Mouse (Mus musculus): Measurements from ENCODE around the gene Dlg3.
A peak's percentile ranks its signal among the peaks of the same experiment; 100 is the strongest.

The Dlg3 gene

GRCm38 (mm10) chrX:100767181-100767884 is at the start of gene Dlg3:
TSS of gene Dlg3 (plus strand) at chrX:100767722.
- DNase-seq (ENCODE audit: low spot score in 2 of 2) = no peak

DNA sequence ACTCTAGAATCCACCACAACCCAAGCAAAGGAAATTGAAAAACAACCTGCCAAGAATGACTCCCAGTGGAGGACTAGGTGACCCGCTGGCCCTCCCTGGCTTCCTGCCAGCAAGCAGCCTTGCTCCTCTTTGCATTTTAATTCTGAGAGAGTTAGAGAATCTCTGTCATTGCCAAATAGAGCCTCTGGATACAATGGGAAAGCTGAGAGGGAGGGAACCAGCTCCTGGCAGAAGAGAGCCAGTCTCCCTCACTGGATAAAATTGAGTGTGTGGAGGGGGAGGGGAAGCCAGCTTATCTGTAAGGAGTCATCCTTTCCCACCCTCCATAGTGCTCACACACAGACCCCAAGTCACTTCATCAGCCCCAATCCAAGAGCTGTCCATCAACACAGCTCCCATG is 38.6 kb upstream of the Dlg3 start:
- DNase-seq (ENCODE audit: low spot score in 2 of 2) = peak in 1 of 2 experiments; percentile 13

DNA sequence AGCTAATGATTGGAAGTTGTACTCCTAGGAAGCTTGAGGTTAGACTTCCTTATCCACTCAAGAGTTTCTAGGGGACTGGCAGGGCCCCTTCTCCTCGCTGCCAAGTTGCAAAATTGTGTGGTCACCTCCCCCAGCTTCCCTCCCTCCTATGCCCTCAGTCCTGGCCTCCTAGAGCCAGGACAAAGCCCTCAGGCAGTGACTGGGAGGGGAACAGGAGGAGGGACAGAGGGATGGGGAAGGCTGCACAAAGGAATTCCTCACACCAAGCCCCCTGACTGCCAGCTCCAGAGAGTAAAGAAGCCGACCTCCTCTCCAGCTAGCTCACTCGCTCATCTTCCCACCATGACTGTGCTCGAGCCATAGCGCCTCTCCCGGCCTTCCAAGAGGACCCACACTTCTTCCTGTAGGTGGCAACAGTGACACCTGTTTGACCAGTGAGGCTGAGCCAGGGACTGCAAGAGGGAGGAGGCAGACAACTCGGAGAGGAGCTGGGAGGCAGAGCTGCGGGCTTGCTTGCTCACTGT is 37.8 kb upstream of the Dlg3 start, which contains the start of gene Gdpd2:
Gdpd2 (plus strand) TSS at position 209 of the 524 bp plus-strand sequence.
- no peak for DNase-seq (ENCODE audit: low spot score in 2 of 2)

DNA sequence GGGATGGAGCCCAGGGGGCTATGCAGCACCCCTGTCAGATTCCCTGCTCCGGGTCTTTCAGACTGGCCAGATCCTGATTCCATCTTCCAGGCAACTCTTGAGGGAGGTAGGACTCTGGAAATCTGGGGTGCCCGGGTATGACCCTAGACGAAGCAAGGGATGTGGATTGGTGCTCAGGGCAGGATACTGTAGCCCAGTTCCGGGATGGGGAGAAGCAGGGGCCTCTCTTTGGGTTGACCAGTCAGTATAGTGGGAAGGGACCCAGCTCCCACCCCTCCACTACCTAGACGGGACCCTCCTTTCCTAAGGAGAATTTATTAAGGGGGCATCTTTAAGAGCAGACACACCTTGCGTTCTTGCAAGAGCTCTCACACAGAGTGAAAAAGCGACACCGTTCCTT is 37.3 kb upstream of the Dlg3 start:
- no peak for DNase-seq (ENCODE audit: low spot score in 2 of 2)

DNA sequence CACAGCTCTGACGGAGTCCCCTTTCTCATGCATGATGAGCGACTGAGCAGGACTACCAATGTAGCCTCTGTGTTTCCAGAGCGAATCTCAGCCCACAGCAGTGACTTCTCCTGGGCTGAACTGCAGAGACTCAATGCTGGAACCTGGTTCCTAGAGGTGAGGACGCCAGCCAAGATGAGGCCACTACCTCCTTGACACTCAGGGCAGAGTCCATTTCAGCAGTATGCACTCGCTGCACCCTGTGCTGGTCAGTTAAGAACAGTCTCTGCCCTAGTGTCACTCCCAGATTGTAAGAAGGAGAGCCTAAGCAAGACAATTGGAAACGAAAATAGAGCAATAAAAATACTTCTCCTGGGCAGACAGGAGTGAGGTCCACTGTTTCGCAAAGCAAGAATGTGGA is 33.2 kb upstream of the Dlg3 start:
- DNase-seq (ENCODE audit: low spot score in 2 of 2) = no peak

GRCm38 (mm10) chrX:100738918-100739317 is 28.6 kb upstream of the Dlg3 start:
- DNase-seq (ENCODE audit: low spot score in 2 of 2) = peak in 1 of 2 experiments; percentile 21

GRCm38 (mm10) chrX:100739443-100739842 is 28.1 kb upstream of the Dlg3 start:
- DNase-seq (ENCODE audit: low spot score in 2 of 2) = no peak

GRCm38 (mm10) chrX:100740785-100741184 is 26.7 kb upstream of the Dlg3 start:
- no peak for DNase-seq (ENCODE audit: low spot score in 2 of 2)

- peak; percentile 31 to 76 for DNase-seq (ENCODE audit: low spot score in 2 of 2)
Measured at GRCm38 (mm10) chrX:100741940-100742339, 25.6 kb upstream of the Dlg3 start.

- no peak for DNase-seq (ENCODE audit: low spot score in 2 of 2)
Measured at GRCm38 (mm10) chrX:100765855-100766254, 1.7 kb upstream of the Dlg3 start.

DNA sequence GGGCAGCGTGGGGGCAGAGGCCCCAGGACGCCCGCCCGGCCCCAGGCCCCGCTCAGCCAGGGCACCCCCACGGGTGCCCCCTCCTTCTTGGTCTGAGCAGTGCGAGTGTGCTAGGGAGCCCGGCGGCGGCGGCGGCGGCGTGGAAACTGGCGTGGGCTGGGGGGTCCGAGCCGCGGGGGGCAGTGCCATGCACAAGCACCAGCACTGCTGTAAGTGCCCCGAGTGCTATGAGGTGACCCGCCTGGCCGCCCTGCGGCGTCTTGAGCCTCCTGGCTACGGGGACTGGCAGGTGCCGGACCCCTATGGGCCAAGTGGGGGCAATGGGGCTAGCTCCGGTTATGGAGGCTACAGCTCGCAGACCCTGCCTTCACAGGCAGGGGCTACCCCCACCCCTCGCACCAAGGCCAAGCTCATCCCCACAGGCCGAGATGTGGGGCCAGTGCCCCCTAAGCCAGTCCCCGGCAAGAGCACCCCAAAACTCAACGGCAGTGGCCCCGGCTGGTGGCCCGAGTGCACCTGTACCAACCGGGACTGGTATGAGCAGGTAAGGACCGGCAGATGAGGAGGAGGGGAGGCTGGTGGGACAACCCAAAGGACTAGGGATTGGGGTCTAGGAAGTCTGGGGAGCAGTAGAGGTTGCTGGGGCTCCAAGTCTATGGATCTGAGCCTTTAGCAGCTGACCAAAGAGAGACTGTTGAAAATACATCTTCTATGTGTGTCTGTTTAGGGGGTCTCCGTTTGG is 534 bp downstream of the Dlg3 start:
- no peak for DNase-seq (ENCODE audit: low spot score in 2 of 2)

GRCm38 (mm10) chrX:100769281-100769680 is 1.8 kb downstream of the Dlg3 start:
- no peak for DNase-seq (ENCODE audit: low spot score in 2 of 2)

GRCm38 (mm10) chrX:100774341-100774811 is 6.9 kb downstream of the Dlg3 start:
- peak; percentile 47 to 76 for DNase-seq (ENCODE audit: low spot score in 2 of 2)

DNA sequence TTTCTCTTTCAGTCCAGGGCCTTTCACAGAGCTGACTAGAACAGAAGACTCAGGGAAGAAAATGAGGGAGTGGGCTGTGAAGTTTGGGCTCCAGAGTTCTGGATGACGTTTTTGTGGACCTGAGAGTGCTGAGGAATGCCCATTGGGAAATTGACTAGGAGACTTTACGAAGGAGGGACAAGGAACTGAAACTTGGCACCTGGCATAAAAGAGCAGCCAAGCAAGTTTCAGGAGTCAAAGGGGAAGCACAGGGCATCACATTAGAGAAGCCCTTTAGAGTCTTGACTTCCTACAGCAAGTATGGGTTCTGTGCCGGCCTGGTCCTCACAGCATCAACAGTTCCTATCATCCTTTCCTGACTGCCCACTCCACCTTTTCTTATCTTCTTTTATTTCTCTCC is 7.9 kb downstream of the Dlg3 start:
- DNase-seq (ENCODE audit: low spot score in 2 of 2) = no peak

GRCm38 (mm10) chrX:100776494-100776893 is 9.0 kb downstream of the Dlg3 start:
- DNase-seq (ENCODE audit: low spot score in 2 of 2) = peak in 1 of 2 experiments; percentile 14

DNA sequence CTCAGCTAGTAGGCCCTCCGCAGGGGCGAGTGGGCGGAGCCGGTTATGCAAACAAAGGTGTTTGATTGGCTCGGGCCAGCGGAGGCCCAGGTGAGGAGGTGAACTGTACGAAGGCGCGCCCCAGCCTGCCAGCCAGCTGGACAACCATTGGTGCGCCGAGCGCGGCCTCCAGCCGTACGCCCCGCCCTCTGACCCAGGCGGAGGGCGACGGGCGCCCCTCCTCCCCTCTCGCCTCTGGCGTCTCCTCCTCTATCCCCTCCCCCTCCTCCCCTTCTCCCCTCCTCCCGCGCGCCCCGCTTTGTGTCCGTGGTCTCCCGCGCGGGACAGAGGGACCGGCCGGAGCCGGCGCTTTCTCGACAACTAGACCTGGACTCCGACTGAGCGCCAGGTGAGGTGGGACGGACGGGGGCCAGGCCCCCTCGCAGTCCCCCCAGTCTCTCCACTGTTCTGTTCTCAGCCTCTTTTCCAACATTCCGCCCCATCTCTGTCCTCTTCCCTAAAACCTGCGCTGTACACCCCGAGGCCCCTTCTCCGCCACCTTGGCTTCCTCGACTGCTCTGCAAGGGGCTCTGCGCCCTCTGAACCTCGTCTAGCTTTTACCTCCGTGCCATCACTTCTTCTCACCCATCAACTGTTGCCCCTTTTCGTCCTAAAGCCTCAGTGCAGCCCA is 9.6 kb downstream of the Dlg3 start:
- DNase-seq (ENCODE audit: low spot score in 2 of 2) = peak; percentile 45 to 69

DNA sequence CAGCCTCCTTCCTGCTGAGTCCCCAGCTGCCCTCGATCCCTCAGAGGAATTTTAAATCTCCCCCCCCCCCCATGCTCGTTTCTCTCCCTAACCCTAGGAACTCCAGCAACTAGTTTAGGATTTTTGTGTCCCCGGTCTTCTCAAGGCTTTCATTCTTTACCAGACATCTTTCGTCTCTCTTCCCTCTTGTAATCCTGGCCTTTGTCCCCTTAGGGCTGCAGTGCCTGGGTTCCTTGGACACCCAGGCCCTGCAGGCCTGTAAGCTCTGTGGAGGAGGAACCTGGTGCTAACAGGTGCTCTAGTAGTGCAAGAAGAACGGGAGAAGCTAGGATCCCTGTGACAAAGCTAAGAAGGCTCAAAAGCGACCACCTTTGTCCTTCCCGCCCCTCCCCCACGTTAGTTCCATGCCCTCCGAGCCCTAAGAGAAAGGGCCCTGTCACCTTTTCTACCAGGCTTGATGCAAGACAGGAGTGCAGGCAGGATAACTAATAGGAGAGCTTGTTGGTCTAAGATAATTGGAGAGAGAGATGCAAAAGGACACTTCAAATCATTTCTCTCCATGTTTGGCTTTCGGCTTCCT is 10.2 kb downstream of the Dlg3 start:
- DNase-seq (ENCODE audit: low spot score in 2 of 2) = no peak

GRCm38 (mm10) chrX:100778397-100778796 is 10.9 kb downstream of the Dlg3 start:
- no peak for DNase-seq (ENCODE audit: low spot score in 2 of 2)

GRCm38 (mm10) chrX:100789322-100789721 is 21.8 kb downstream of the Dlg3 start:
- DNase-seq (ENCODE audit: low spot score in 2 of 2) = no peak

DNA sequence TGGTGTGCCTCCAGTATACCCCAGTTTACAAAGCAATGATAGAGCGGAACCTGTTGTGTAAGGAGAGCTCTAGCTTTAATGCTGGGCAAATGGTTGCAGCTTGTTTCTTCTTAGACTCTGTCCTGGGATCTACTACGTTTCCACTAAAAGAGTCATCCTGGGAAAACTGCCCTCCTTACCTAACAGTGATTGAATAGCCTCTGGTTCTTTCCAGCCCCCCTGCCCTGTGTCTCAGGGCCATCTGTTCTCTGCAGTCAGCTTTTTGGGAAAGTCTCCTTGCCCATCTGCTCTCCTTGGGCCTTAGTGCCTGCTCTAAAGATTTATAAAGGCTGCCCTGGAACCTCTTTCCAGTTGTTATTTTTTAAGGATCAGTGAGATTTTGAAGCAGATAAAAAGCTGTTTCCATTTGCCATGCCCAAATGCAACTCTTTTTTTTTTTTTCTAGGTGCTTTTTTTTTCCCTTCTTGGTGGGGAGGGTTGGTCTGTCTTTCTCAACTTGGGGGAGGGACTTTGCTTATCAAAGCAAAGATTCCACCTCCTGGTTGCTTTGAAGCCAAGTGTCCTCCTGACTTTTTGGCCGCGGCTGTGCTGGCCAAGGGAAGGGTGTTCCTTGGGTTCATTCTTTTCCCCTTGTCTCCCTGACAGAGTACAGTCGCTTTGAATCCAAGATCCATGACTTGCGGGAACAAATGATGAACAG is 28.7 kb downstream of the Dlg3 start:
- no peak for DNase-seq (ENCODE audit: low spot score in 2 of 2)

DNA sequence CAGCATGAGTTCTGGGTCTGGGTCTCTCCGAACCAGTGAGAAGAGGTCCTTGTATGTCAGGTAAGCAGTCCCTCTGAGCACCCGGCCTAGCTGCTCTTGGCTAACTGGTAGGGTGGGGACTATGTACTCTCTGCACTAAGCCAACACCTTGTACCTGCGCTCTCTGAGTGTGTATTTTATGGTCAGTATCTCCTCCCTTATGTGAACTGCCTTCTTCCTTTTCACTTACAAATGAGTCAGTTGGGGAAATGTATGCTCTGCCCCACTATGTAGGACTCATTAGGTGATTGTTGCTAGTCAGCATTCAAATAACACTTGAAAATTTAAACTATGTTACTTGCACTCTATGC is 29.2 kb downstream of the Dlg3 start:
- DNase-seq (ENCODE audit: low spot score in 2 of 2) = no peak
